Mouse (Mus musculus) myocyte (in vitro differentiated cells): Measurements from ENCODE around the gene Slc25a39. TPM values are rescaled to one million over a fixed set of nuclear protein-coding genes. Genes with fewer than 3 reads are reported as not detected.

Source experiments
- H3K27me3 ChIP-seq: one replicate; pipeline ENCODE4 v1.6.1; 2011; ENCODE audit not compliant: control insufficient read depth, insufficient read depth, insufficient read length
- H3K36me3 ChIP-seq: one replicate; pipeline ENCODE4 v1.6.1; 2011; ENCODE audit not compliant: control insufficient read depth, insufficient read depth
- H3K4me2 ChIP-seq: one replicate; pipeline ENCODE4 v1.6.1; 2011; ENCODE audit warnings: low read depth, control low read depth
- H3K4me3 ChIP-seq: one replicate; pipeline ENCODE4 v1.5.1; 2011; ENCODE audit warnings: mild to moderate bottlenecking, control low read depth, moderate library complexity
- H3K79me2 ChIP-seq: one replicate; pipeline ENCODE4 v1.6.1; 2011; ENCODE audit not compliant: control insufficient read depth, insufficient read depth
- H3ac ChIP-seq: one replicate; pipeline ENCODE4 v1.6.1; 2011; ENCODE audit not compliant: control insufficient read depth, insufficient read length
- CEBPB ChIP-seq: IDR thresholded peaks from 2 replicates; pipeline ENCODE4 v1.6.1; 2011; ENCODE audit warnings: mild to moderate bottlenecking, moderate library complexity; ENCODE audit not compliant: poor library complexity, insufficient read depth, severe bottlenecking
- E2F4 ChIP-seq: IDR thresholded peaks from one replicate; pipeline ENCODE4 v1.6.1; 2011; ENCODE audit warnings: mild to moderate bottlenecking, control low read depth, moderate library complexity; ENCODE audit not compliant: insufficient read depth
- MAX ChIP-seq: IDR thresholded peaks from one replicate; pipeline ENCODE4 v1.6.1; 2011; ENCODE audit warnings: low read depth, mild to moderate bottlenecking, control low read depth
- MYOD1 ChIP-seq, 3 experiments: IDR thresholded peaks; one replicate each; pipeline ENCODE4 v1.6.1; 2011; ENCODE audit warnings: control low read depth in 2 of 3, low read depth in 2 of 3, mild to moderate bottlenecking in 2 of 3, moderate library complexity in 1 of 3; ENCODE audit not compliant: insufficient read length in 2 of 3, control insufficient read depth in 1 of 3
- MYOG ChIP-seq, 3 experiments: IDR thresholded peaks; one replicate each; pipeline ENCODE4 v1.6.1; 2011; ENCODE audit warnings: control low read depth in 2 of 3, low read depth in 2 of 3, mild to moderate bottlenecking in 2 of 3; ENCODE audit not compliant: insufficient read length in 2 of 3, control insufficient read depth in 1 of 3, insufficient read depth in 1 of 3
- POLR2A ChIP-seq: IDR thresholded peaks from one replicate; pipeline ENCODE4 v1.6.1; 2011; ENCODE audit warnings: low read depth, mild to moderate bottlenecking, control low read depth, moderate library complexity; ENCODE audit not compliant: insufficient read length
- POLR2AphosphoS2 ChIP-seq: IDR thresholded peaks from one replicate; pipeline ENCODE4 v1.6.1; 2011; ENCODE audit warnings: low read depth, control low read depth; ENCODE audit not compliant: insufficient read length
- REST ChIP-seq: IDR thresholded peaks from one replicate; pipeline ENCODE4 v1.6.1; 2011; ENCODE audit warnings: mild to moderate bottlenecking, control low read depth, moderate library complexity; ENCODE audit not compliant: insufficient read depth, insufficient read length
- SRF ChIP-seq: IDR thresholded peaks from one replicate; pipeline ENCODE4 v1.6.1; 2011; ENCODE audit warnings: low read depth; ENCODE audit not compliant: control insufficient read depth, insufficient read length
- TCF12 ChIP-seq: IDR thresholded peaks from one replicate; pipeline ENCODE4 v1.6.1; 2011; ENCODE audit warnings: mild to moderate bottlenecking, control low read depth; ENCODE audit not compliant: poor library complexity, insufficient read depth, severe bottlenecking
- TCF3 ChIP-seq: IDR thresholded peaks from one replicate; pipeline ENCODE4 v1.6.1; 2011; ENCODE audit warnings: low read depth, control low read depth; ENCODE audit not compliant: insufficient read length
- USF1 ChIP-seq: IDR thresholded peaks from one replicate; pipeline ENCODE4 v1.6.1; 2011; ENCODE audit warnings: low read depth, mild to moderate bottlenecking, control low read depth, moderate library complexity
- polyA plus RNA-seq: library from polyadenylated mRNA; unstranded; fragments of >200 nt; fragmentation: generic; extraction: Trizol; gene quantifications from one replicate; pipeline ENCODE4 v1.2.1, GENCODE M21; 2012; ENCODE audit warnings: missing spikeins

Slc25a39 gene
- polyA plus RNA-seq, 1 experiment: 274 TPM

- Histone ChIP-seq H3K79me2 (no peaks in the 10 kb centered on the region), H3K4me3 (no peak overlapping the region), H3ac (no peak overlapping the region), H3K36me3 (peaks cover 12% of the 10 kb centered on the region), H3K4me2 (peak overlapping the region; percentile 0), H3K27me3 (no peaks in the 10 kb centered on the region)
- no peak for TF ChIP-seq TCF3
- TF ChIP-seq TCF12: no peak
- TF ChIP-seq MAX: no peak
- TF ChIP-seq CEBPB: no peak
- no peak for TF ChIP-seq MYOG (IDR thresholded peaks at IDR 0.05; ENCODE audit: control insufficient read depth in 1 of 3, insufficient read depth in 1 of 3, insufficient read length in 2 of 3, low read depth in 2 of 3)
- TF ChIP-seq POLR2AphosphoS2: no peak
- TF ChIP-seq USF1: no peak
- no peak for TF ChIP-seq SRF
- TF ChIP-seq POLR2A: no peak
- TF ChIP-seq REST: no peak
These were observed 28.7 kb upstream of the Slc25a39 start for GRCm38 (mm10) chr11:102436471-102436790.

GRCm38 (mm10) chr11:102435754-102436470 is 28.2 kb upstream of the Slc25a39 start:
- Histone ChIP-seq H3ac (no peak overlapping the region), H3K27me3 (no peaks in the 10 kb centered on the region), H3K79me2 (no peaks in the 10 kb centered on the region), H3K4me2 (peak overlapping the region; percentile 0), H3K4me3 (no peak overlapping the region), H3K36me3 (peaks cover 12% of the 10 kb centered on the region)
- peak; percentile 60 for TF ChIP-seq POLR2AphosphoS2
- no peak for TF ChIP-seq TCF3
- peak in 1 of 3 experiments; percentile 24 for TF ChIP-seq MYOD1 (IDR thresholded peaks at IDR 0.05; ENCODE audit: control insufficient read depth in 1 of 3, insufficient read length in 2 of 3, low read depth in 2 of 3)
- no peak for TF ChIP-seq SRF
- no peak for TF ChIP-seq MAX
- no peak for TF ChIP-seq REST
- no peak for TF ChIP-seq E2F4
- no peak for TF ChIP-seq CEBPB
- no peak for TF ChIP-seq TCF12
- no peak for TF ChIP-seq POLR2A
- TF ChIP-seq MYOG (IDR thresholded peaks at IDR 0.05; ENCODE audit: control insufficient read depth in 1 of 3, insufficient read depth in 1 of 3, insufficient read length in 2 of 3, low read depth in 2 of 3): peak in 1 of 3 experiments; percentile 33

- TF ChIP-seq E2F4: no peak
- TF ChIP-seq POLR2AphosphoS2: peak; percentile 59
- TF ChIP-seq USF1: no peak
- peak; percentile 25 for TF ChIP-seq POLR2A
- Histone ChIP-seq H3K27me3 (no peaks in the 10 kb centered on the region), H3ac (no peak overlapping the region), H3K4me3 (no peak overlapping the region), H3K79me2 (no peaks in the 10 kb centered on the region), H3K36me3 (peaks cover 12% of the 10 kb centered on the region), H3K4me2 (no peak overlapping the region)
These were observed 27.3 kb upstream of the Slc25a39 start for GRCm38 (mm10) chr11:102434816-102435705.

GRCm38 (mm10) chr11:102434406-102434805 is 26.7 kb upstream of the Slc25a39 start:
- Histone ChIP-seq H3K79me2 (no peaks in the 10 kb centered on the region), H3K36me3 (peaks cover 7% of the 10 kb centered on the region), H3K4me3 (no peak overlapping the region), H3K4me2 (no peak overlapping the region), H3ac (no peak overlapping the region), H3K27me3 (no peaks in the 10 kb centered on the region)
- TF ChIP-seq USF1 (no peak), REST (no peak), CEBPB (no peak), POLR2A (no peak)

GRCm38 (mm10) chr11:102433866-102434265 is 26.1 kb upstream of the Slc25a39 start:
- peaks cover 4% of the 10 kb centered on the region for H3K36me3 ChIP-seq

More at GRCm38 (mm10) chr11:102433866-102434265, 26.1 kb upstream of the Slc25a39 start:
- H3K79me2 ChIP-seq: no peaks in the 10 kb centered on the region
- no peaks in the 10 kb centered on the region for H3K27me3 ChIP-seq
- no peak overlapping the region for H3K4me3 ChIP-seq
- no peak overlapping the region for H3K4me2 ChIP-seq
- TF ChIP-seq CEBPB (no peak), TCF3 (no peak), TCF12 (no peak), POLR2AphosphoS2 (no peak), REST (no peak), E2F4 (no peak)
- no peak overlapping the region for H3ac ChIP-seq
